Mouse (Mus musculus) small intestine, adult 2 months (tissue): Measurements from ENCODE around the gene Akt2. TPM values are rescaled to one million over a fixed set of nuclear protein-coding genes. Genes with fewer than 3 reads are reported as not detected.

Source experiments
- H3K27ac ChIP-seq: fragments of 200-500 bp; 2 replicates; pipeline ENCODE4 v1.5.1; 2012; ENCODE audit warnings: low read depth, low read length, control low read depth, inconsistent platforms; ENCODE audit not compliant: insufficient read depth
- H3K27me3 ChIP-seq: fragments of 200-500 bp; 2 replicates; pipeline ENCODE4 v1.6.1; 2012; ENCODE audit warnings: mild to moderate bottlenecking, moderate library complexity, low read length, inconsistent platforms; ENCODE audit not compliant: control insufficient read depth, insufficient read depth
- H3K36me3 ChIP-seq: fragments of 200-500 bp; 2 replicates; pipeline ENCODE4 v1.6.1; 2012; ENCODE audit warnings: mild to moderate bottlenecking, low read length, control low read depth, inconsistent platforms; ENCODE audit not compliant: control insufficient read depth, insufficient read depth
- H3K4me1 ChIP-seq: fragments of 200-500 bp; 2 replicates; pipeline ENCODE4 v1.6.1; 2012; ENCODE audit warnings: low read length, inconsistent platforms, mixed read lengths; ENCODE audit not compliant: control insufficient read depth, insufficient read depth, insufficient read length
- H3K4me3 ChIP-seq: fragments of 200-500 bp; 2 replicates; pipeline ENCODE4 v1.5.1; 2012; ENCODE audit warnings: low read depth, mild to moderate bottlenecking, control low read depth, inconsistent platforms, low read length, moderate library complexity
- CTCF ChIP-seq: fragments of 200-500 bp; IDR thresholded peaks from 2 replicates; pipeline ENCODE4 v1.5.1; 2012; ENCODE audit warnings: low read depth, mild to moderate bottlenecking, control low read depth, inconsistent platforms, low read length, moderate library complexity, mixed read lengths; ENCODE audit not compliant: insufficient replicate concordance, insufficient read length; ENCODE audit errors: extremely low read depth
- POLR2A ChIP-seq: fragments of 200-500 bp; IDR thresholded peaks from 2 replicates; pipeline ENCODE4 v1.6.1; 2012; ENCODE audit warnings: low read depth, mild to moderate bottlenecking, control low read depth, inconsistent platforms, low read length, moderate library complexity
- WGBS: fragments of 180-500 bp; shearing (Covaris S2); methylation state at CpG from one replicate; pipeline ENCODE4 v1.1.7; 2018; 5-methylcytosine and 5-hydroxymethylcytosine counted together
- polyA plus RNA-seq: library from polyadenylated mRNA; depleted of rRNA; stranded (reverse); fragments of >200 nt; gene quantifications from 2 replicates; pipeline ENCODE4 v1.2.3, GENCODE M21; 2012

The Akt2 gene
- polyA plus RNA-seq, 1 experiment = 34.1 TPM

DNA sequence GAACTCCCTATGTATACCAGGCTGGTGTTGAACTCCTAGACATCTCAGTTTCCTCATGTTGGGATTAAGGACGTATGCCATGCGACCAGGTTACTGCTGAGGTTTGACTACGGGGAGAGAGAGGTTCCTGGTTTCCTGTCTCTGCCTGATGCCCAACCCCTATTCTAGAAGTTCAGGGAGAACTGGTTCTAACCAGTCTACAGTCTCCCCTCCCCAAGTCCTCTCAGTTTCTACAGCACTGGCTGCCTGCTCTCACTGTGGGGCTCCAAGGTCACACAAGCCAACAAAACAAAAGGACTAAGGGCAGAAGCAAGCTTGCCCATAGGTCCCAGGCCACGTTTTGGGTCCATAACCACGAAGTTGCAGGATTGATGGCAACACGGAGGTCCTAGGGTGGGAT is 41.8 kb upstream of the Akt2 start:
- H3K4me3 ChIP-seq = no peak overlapping the region
- TF ChIP-seq POLR2A = no peak
- TF ChIP-seq CTCF = no peak
- 77% methylated on average over 6 of the region's 6 CpGs for WGBS
- H3K27ac ChIP-seq = no peak overlapping the region
- no peaks in the 10 kb centered on the region for H3K36me3 ChIP-seq
- no peaks in the 10 kb centered on the region; the same call in 1 of the 2 replicates for H3K4me1 ChIP-seq
- no peaks in the 10 kb centered on the region for H3K27me3 ChIP-seq

GRCm38 (mm10) chr7:27552070-27552469 is 39.3 kb upstream of the Akt2 start:
- TF ChIP-seq POLR2A (no peak), CTCF (no peak)
- 40% methylated on average over 5 of the region's 5 CpGs for WGBS
- H3K4me1 ChIP-seq = no peaks in the 10 kb centered on the region; the same call in 1 of the 2 replicates
- H3K36me3 ChIP-seq = 0 out of 2 replicates have a peak, but pooled peaks cover 2% of the 10 kb centered on the region
- no peaks in the 10 kb centered on the region for H3K27me3 ChIP-seq
- H3K27ac ChIP-seq = no peak overlapping the region
- H3K4me3 ChIP-seq = no peak overlapping the region

GRCm38 (mm10) chr7:27552931-27553513 is 38.3 kb upstream of the Akt2 start, which contains the start of the genes Pld3 and 2310022A10Rik:
TSS of gene Pld3 (minus strand) at chr7:27553218.
TSS of gene 2310022A10Rik (plus strand) at chr7:27553233.
- H3K36me3 ChIP-seq = 0 out of 2 replicates have a peak, but pooled peaks cover 2% of the 10 kb centered on the region
- 0% methylated on average over 41 of the region's 41 CpGs for WGBS
- peak within 1 kb of the TSS; percentile 82 for H3K4me3 ChIP-seq
- H3K4me1 ChIP-seq = no peaks in the 10 kb centered on the region; the same call in 1 of the 2 replicates
- H3K27me3 ChIP-seq = no peaks in the 10 kb centered on the region
- TF ChIP-seq POLR2A (no peak; the same call in 1 of the 2 replicates), CTCF (no peak)
- H3K27ac ChIP-seq = no peak within 1 kb of the TSS

- 65% methylated on average over 8 of the region's 8 CpGs for WGBS
- no peak overlapping the region for H3K27ac ChIP-seq
- H3K4me1 ChIP-seq = no peaks in the 10 kb centered on the region
- H3K27me3 ChIP-seq = no peaks in the 10 kb centered on the region
- peaks cover 29% of the 10 kb centered on the region for H3K36me3 ChIP-seq
- H3K4me3 ChIP-seq = no peak overlapping the region
- TF ChIP-seq CTCF (no peak), POLR2A (no peak)
These were observed 31.0 kb upstream of the Akt2 start for GRCm38 (mm10) chr7:27560291-27560887.

- Histone ChIP-seq H3K4me3 (no peak overlapping the region), H3K36me3 (peaks cover 31% of the 10 kb centered on the region), H3K4me1 (no peaks in the 10 kb centered on the region), H3K27me3 (no peaks in the 10 kb centered on the region), H3K27ac (no peak overlapping the region)
- WGBS = 64% methylated on average over 1 of the region's 1 CpGs
- TF ChIP-seq POLR2A (no peak), CTCF (no peak)
These were observed 30.4 kb upstream of the Akt2 start for GRCm38 (mm10) chr7:27560978-27561377.

DNA sequence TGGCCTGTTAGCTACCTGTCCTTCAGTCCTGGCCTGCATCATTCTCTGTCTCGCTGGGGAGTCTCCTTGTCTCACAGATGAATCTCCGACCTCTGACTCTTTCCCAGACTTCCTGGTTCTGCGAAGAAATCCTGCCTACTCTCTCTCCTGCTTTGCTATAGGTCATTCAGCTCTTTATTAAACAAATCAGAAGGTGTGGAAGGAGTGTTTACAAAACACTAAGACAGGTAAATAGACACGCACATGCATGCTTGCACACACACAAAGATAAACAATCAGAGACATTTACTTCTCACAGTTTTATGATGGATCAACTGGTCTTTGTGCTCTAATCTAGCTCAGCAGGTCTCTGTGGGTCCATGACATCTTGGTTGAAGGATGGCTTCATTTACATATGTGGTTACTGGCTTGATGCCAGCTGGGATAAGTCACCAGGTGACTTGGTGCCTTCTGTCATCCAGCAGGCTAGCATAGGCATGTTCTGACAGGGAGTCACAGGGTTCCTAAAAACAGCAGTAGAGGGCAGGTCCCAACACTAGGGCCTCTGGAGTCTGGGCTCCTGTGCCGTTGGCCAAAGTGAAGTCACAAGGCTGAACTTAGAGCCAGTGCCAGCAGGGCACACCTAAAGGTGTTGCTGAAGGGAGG is 21.6 kb upstream of the Akt2 start:
- H3K4me1 ChIP-seq = no peaks in the 10 kb centered on the region; the same call in 1 of the 2 replicates
- H3K36me3 ChIP-seq = peaks cover 35% of the 10 kb centered on the region
- no peak overlapping the region for H3K27ac ChIP-seq

DNA sequence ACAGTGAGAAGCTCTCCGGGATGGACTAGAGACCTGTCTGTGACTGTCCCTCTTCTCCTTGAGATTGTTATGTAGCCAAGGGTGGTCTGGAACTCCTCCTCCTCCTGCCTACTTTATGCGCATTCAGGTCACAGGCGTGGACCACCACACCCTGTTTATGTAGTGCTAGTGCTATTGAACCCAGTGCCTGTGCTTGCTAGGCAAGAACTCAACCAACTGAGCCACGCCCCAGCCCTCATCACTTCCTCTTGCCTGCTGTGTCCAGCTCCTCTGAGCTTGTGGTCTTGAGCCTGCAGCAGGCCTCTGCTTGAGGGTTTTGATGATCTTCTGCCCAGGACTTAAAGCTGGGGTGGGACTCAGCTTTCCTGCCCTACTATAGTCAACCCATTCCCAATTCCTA is 19.2 kb upstream of the Akt2 start:
- WGBS = 72% methylated on average over 4 of the region's 4 CpGs
- Histone ChIP-seq H3K4me3 (no peak overlapping the region), H3K36me3 (peaks cover 29% of the 10 kb centered on the region), H3K27me3 (no peaks in the 10 kb centered on the region), H3K27ac (no peak overlapping the region), H3K4me1 (no peaks in the 10 kb centered on the region; the same call in 1 of the 2 replicates)
- TF ChIP-seq POLR2A (no peak), CTCF (no peak)

More for the DNA sequence above, 21.6 kb upstream of the Akt2 start:
- no peak overlapping the region for H3K4me3 ChIP-seq
- WGBS = 80% methylated on average over 5 of the region's 5 CpGs
- no peaks in the 10 kb centered on the region for H3K27me3 ChIP-seq
- no peak for TF ChIP-seq POLR2A
- TF ChIP-seq CTCF = no peak
